Comparison of ENCODE assay signal across 27 mouse cellular contexts in the genomic region with DNA sequence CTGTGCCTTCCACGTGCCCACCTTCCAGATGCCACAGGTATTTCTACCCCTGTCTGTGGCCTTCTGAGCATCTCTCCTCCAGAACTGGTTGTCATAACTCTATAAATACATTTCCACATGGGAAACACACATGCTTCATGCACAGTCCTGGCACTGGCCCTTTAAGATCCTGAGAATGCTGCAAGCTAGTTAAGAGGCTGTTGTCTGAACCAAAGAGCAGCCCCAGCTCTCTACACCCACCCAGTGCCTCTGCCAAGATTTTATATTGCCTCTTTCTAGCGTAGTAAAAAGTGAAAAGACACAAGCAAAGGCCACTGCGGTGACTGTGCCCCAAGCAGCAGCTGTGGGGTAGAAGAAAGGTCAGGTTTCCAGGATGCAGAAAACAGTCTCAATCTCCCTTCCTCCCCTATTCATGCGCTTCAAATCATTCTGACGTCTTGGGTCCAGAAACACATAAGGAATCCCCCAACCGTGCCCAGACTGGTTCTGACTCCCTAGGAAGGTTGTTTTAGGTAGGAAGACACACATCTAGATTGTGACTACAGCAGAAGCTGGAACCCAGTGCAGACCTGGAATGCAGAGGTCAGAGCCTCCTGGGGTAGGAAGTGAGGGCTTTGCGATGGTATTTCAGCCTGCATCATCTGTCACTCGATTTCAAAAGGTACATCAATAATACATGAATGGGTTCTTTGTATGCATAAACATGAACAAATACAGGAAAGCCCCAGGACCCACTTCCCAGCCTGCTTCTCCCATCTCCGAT. TPM values are rescaled to one million over a fixed set of nuclear protein-coding genes. Genes with fewer than 3 reads are reported as not detected.
A peak's percentile ranks its signal among the peaks of the same experiment; 100 is the strongest.
DNase-seq lines count a peak whose midpoint lies in the region; ATAC-seq and TF ChIP-seq lines count a peak whose summit lies in the region.
"Had no signal": no experiment of that assay in that cellular context is flagged by ENCODE, and none has a peak within 500 bp of the region (broad histone marks: within the 10 kb centered on the region; RNA-seq: fewer than 3 reads in every experiment).

No protein-coding gene starts in this region.

- DNase-seq in forebrain, postnatal 0 days: peak; percentile 17
- no peak for DNase-seq in forebrain, embryonic 11.5 days (ENCODE audit: low spot score)
- no peak for DNase-seq in limb, embryonic 10.5 days (ENCODE audit: low spot score)
- DNase-seq in embryo, embryonic 11 days: peak; percentile 25
- DNase-seq in cerebellum, postnatal 4 days (ENCODE audit: low spot score in 2 of 2): no peak
- DNase-seq: adrenal gland, postnatal 36 days; cerebellum, adult 18-20 months; cerebellum, postnatal 25 days; gastrocnemius, postnatal 36 days; kidney, postnatal 14 days; layer of hippocampus, postnatal 36 days; liver; lung, postnatal 14 days had no signal

- no peak overlapping the region for H3K4me3 ChIP-seq in forebrain, postnatal 0 days (ENCODE audit: low read depth, low read length)
- no peak overlapping the region for H3K4me3 ChIP-seq in forebrain, embryonic 11.5 days (ENCODE audit: low read depth, low read length)
- no peak overlapping the region for H3K4me3 ChIP-seq in limb, embryonic 13.5 days
- H3K4me3 ChIP-seq in limb, embryonic 10.5 days: no peak overlapping the region
- H3K4me3 ChIP-seq in neural tube, embryonic 12.5 days: no peak overlapping the region
- H3K4me3 ChIP-seq: embryonic facial prominence, embryonic 13.5 days; intestine, embryonic 15.5 days; layer of hippocampus, adult 2 months had no signal

- peaks cover 3% of the 10 kb centered on the region; the same call in 1 of the 2 replicates for H3K4me1 ChIP-seq in forebrain, postnatal 0 days (ENCODE audit: insufficient read depth)
- H3K4me1 ChIP-seq in forebrain, embryonic 11.5 days (replicated peaks; ENCODE audit: control insufficient read depth, insufficient read depth, low read length): peaks cover 4% of the 10 kb centered on the region
- H3K4me1 ChIP-seq in limb, embryonic 13.5 days: peaks cover 20% of the 10 kb centered on the region
- peaks cover 23% of the 10 kb centered on the region for H3K4me1 ChIP-seq in limb, embryonic 10.5 days
- peaks cover 22% of the 10 kb centered on the region for H3K4me1 ChIP-seq in neural tube, embryonic 12.5 days
- H3K4me1 ChIP-seq: intestine, embryonic 15.5 days had no signal

- H3K27ac ChIP-seq in forebrain, postnatal 0 days (ENCODE audit: low read depth, low read length): no peak overlapping the region
- H3K27ac ChIP-seq in forebrain, embryonic 11.5 days (ENCODE audit: low read depth, low read length): no peak overlapping the region
- no peak overlapping the region for H3K27ac ChIP-seq in limb, embryonic 13.5 days
- H3K27ac ChIP-seq in limb, embryonic 10.5 days: no peak overlapping the region
- H3K27ac ChIP-seq in neural tube, embryonic 12.5 days: no peak overlapping the region
- H3K27ac ChIP-seq: embryonic facial prominence, embryonic 13.5 days; intestine, embryonic 15.5 days; layer of hippocampus, adult 2 months; stomach, postnatal 0 days had no signal

- no peak for ATAC-seq in forebrain, postnatal 0 days
- ATAC-seq in forebrain, embryonic 11.5 days (replicated peaks; ENCODE audit: low FRiP score): no peak
- peak; percentile 44; the same call in 1 of the 2 replicates for ATAC-seq in limb, embryonic 13.5 days (ENCODE audit: low FRiP score, low read depth)
- 0 out of 2 replicates have a peak, but pooled peaks have one; percentile 53 for ATAC-seq in neural tube, embryonic 12.5 days (ENCODE audit: low FRiP score, low read depth)
- ATAC-seq: intestine, embryonic 15.5 days had no signal

- no peak overlapping the region for H3K4me2 ChIP-seq in forebrain, postnatal 0 days (ENCODE audit: low read depth)
- no peak overlapping the region for H3K4me2 ChIP-seq in forebrain, embryonic 11.5 days (ENCODE audit: low read depth, low read length, severe bottlenecking)
- H3K4me2 ChIP-seq in limb, embryonic 13.5 days (replicated peaks): no peak overlapping the region
- peak overlapping the region; percentile 24 for H3K4me2 ChIP-seq in neural tube, embryonic 12.5 days (replicated peaks)
- H3K4me2 ChIP-seq: embryonic facial prominence, embryonic 13.5 days; intestine, embryonic 15.5 days had no signal

- WGBS in forebrain, postnatal 0 days: 27% methylated on average over 9 of the region's 9 CpGs
- WGBS in forebrain, embryonic 11.5 days: 40% methylated on average over 9 of the region's 9 CpGs
- 34% methylated on average over 9 of the region's 9 CpGs for WGBS in limb, embryonic 13.5 days
- 62% methylated on average over 9 of the region's 9 CpGs for WGBS in limb, embryonic 10.5 days
- WGBS in neural tube, embryonic 12.5 days: 18% methylated on average over 9 of the region's 9 CpGs

- no peak for TF ChIP-seq CTCF in forebrain, postnatal 0 days (IDR thresholded peaks at IDR 0.05; ENCODE audit: low read depth)

- H3K27me3 ChIP-seq in forebrain, postnatal 0 days (ENCODE audit: insufficient read depth, low read length): no peaks in the 10 kb centered on the region
- no peaks in the 10 kb centered on the region for H3K27me3 ChIP-seq in forebrain, embryonic 11.5 days (ENCODE audit: control insufficient read depth, insufficient read depth, low read length)
- no peaks in the 10 kb centered on the region for H3K27me3 ChIP-seq in limb, embryonic 13.5 days
- no peaks in the 10 kb centered on the region for H3K27me3 ChIP-seq in limb, embryonic 10.5 days (ENCODE audit: low read depth, poor library complexity, severe bottlenecking)
- no peaks in the 10 kb centered on the region for H3K27me3 ChIP-seq in neural tube, embryonic 12.5 days (replicated peaks)
- H3K27me3 ChIP-seq: intestine, embryonic 15.5 days had no signal

- no peaks in the 10 kb centered on the region for H3K9me3 ChIP-seq in forebrain, postnatal 0 days (ENCODE audit: low read length)
- H3K9me3 ChIP-seq in forebrain, embryonic 11.5 days (ENCODE audit: control insufficient read depth, low read length): no peaks in the 10 kb centered on the region
- H3K9me3 ChIP-seq in limb, embryonic 13.5 days: no peaks in the 10 kb centered on the region
- no peaks in the 10 kb centered on the region for H3K9me3 ChIP-seq in limb, embryonic 10.5 days (replicated peaks)
- H3K9me3 ChIP-seq in neural tube, embryonic 12.5 days: no peaks in the 10 kb centered on the region
- H3K9me3 ChIP-seq: embryonic facial prominence, embryonic 13.5 days; intestine, embryonic 15.5 days had no signal

- no peaks in the 10 kb centered on the region for H3K36me3 ChIP-seq in forebrain, postnatal 0 days (ENCODE audit: insufficient read depth)
- no peaks in the 10 kb centered on the region for H3K36me3 ChIP-seq in forebrain, embryonic 11.5 days (ENCODE audit: control insufficient read depth, insufficient read depth, low read length)
- H3K36me3 ChIP-seq in limb, embryonic 13.5 days: no peaks in the 10 kb centered on the region
- no peaks in the 10 kb centered on the region for H3K36me3 ChIP-seq in limb, embryonic 10.5 days
- no peaks in the 10 kb centered on the region for H3K36me3 ChIP-seq in neural tube, embryonic 12.5 days
- H3K36me3 ChIP-seq: embryonic facial prominence, embryonic 13.5 days; intestine, embryonic 15.5 days had no signal

- no peak overlapping the region for H3K9ac ChIP-seq in forebrain, postnatal 0 days
- H3K9ac ChIP-seq in forebrain, embryonic 11.5 days (ENCODE audit: low read length): no peak overlapping the region
- H3K9ac ChIP-seq in limb, embryonic 13.5 days: no peak overlapping the region
- no peak overlapping the region for H3K9ac ChIP-seq in neural tube, embryonic 12.5 days
- H3K9ac ChIP-seq: embryonic facial prominence, embryonic 13.5 days; intestine, embryonic 15.5 days had no signal

RNA-seq across cellular contexts. Expression of a gene that starts 38.8 kb away (rescaled TPM):
- 23.4 and 27.1 TPM in 2 replicates for total RNA-seq in forebrain, postnatal 0 days (2014; rRNA removed)
- polyA plus RNA-seq in forebrain, postnatal 0 days (2015; fragmentation: Nextera tagmentation; extraction: Ambion mirVana): 2.1 and 3.2 TPM in 2 replicates
- 0.15 and 0.25 TPM in 2 replicates for polyA plus RNA-seq in forebrain, embryonic 11.5 days (2014; fragmentation: Nextera tagmentation; extraction: Ambion mirVana)
- polyA plus RNA-seq in limb, embryonic 13.5 days (2015; fragmentation: Nextera tagmentation; extraction: Ambion mirVana): not detected in 2 replicates
- not detected in 2 replicates for polyA plus RNA-seq in limb, embryonic 10.5 days (2016; fragmentation: Nextera tagmentation; extraction: Ambion mirVana)
- polyA plus RNA-seq in neural tube, embryonic 12.5 days (2016; fragmentation: Nextera tagmentation; extraction: Ambion mirVana): 0.38 and 0.61 TPM in 2 replicates
- total RNA-seq: adrenal gland, postnatal 36 days; CH12.LX; gastrocnemius, postnatal 36 days; hematopoietic stem cell, adult 5-6 weeks; megakaryocyte, adult 5-6 weeks; MEL; neutrophil, adult 5-6 weeks had no signal
- polyA plus RNA-seq: heart, embryonic 16.5 days; intestine, embryonic 15.5 days; liver, embryonic 16.5 days; stomach, postnatal 0 days; thymus, postnatal 0 days had no signal

Comparison
In these comparisons a context has a peak if more than half of its experiments do, and no peak if none do; other contexts are left out.
1. DNase-seq: peak in forebrain, postnatal 0 days (single experiment) and embryo, embryonic 11 days (single experiment); none in forebrain, embryonic 11.5 days (single experiment), limb, embryonic 10.5 days (single experiment) and cerebellum, postnatal 4 days (0 of 2).
2. ATAC-seq: peak in limb, embryonic 13.5 days (single experiment) and neural tube, embryonic 12.5 days (single experiment); none in forebrain, postnatal 0 days (single experiment) and forebrain, embryonic 11.5 days (single experiment).